Mouse (Mus musculus) lung, adult 2 months (tissue): Measurements from ENCODE around the gene Ptprg.

Source experiments
- CTCF ChIP-seq: fragments of 200-500 bp; IDR thresholded peaks from 2 replicates; pipeline ENCODE4 v1.5.1; 2011; ENCODE audit warnings: mild to moderate bottlenecking, low read length, control low read depth; ENCODE audit not compliant: insufficient read depth
- POLR2A ChIP-seq: fragments of 200-500 bp; IDR thresholded peaks from 2 replicates; pipeline ENCODE4 v1.6.1; 2011; ENCODE audit warnings: low read depth, mild to moderate bottlenecking, control low read depth, low read length, borderline replicate concordance; ENCODE audit errors: extremely low read depth

DNA sequence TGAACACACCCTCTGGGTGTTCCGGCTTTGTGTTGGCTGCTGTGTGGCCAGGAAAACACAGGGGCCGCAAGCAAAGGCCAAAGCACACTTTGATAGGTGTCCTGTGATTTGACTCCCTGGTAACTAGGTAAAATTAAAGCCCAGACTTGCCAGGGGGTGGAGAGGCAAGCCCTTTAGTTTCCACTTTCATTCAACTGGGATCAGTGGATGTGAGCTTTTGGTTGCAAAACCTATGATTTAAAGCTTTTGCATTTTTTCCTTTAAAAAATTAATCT is 551.8 kb downstream of the Ptprg start:
- TF ChIP-seq CTCF (no peak), POLR2A (no peak)
